Mouse (Mus musculus): ENCODE data around the gene Ctcf. TPM values are rescaled to one million over a fixed set of nuclear protein-coding genes. Genes with fewer than 3 reads are reported as not detected.
"Not testable (repeated sequence)": the region's sequence is repeated elsewhere in the genome, so short reads cannot be mapped to it uniquely, and the experiment has no call there.

Gene Ctcf
- total RNA-seq (2021), result 10 to 100 TPM; 46.6 to 56.6 TPM

DNA sequence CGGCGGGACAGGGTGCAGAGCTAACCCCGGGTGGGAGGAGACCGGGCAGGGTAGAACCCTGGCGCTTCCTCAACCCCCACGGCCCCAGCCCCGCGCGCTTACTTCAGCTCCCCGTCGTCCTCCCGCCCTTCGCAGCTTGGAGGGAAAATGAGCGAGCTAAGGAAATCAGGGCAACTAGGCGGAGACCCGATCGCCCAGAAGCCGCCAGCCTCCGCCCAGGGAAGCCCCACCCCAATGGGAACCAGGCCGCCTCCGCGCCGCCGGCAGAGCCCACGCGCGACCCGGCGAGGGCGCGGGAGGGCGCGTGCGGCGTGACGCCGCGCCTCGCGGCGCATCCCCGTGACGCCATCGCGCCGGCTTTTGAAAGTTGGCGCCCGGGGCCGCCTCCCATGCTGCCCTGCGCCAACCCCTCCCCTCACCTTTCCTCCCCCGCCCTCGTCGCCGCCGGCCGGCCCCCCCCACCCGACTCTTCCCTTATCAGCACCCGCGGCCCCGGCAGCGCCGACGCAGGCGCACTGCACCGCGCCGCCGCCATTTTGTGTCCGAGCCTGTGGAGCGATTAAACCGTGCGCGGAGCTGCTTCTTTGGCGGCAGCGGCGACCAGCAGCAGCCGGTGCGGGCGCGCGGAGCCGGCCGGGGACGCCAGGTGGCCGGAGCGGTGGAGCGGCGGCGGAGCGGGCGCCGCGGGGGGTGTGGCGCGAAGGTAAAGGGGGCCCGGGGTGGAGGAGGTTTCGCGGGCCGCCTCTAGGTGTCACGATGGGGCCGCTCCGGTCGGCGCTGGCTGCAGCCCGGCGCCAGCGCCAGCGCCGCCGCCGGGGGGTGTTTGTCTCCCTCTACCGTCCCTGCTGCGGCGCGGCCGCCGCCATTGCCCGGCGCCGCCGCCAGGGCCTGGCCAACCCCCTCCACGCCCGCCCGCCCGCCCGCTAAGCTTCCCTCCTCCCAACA, at the start of gene Ctcf:
Gene Ctcf, plus strand, starts transcription at position 551 of the 945 bp plus-strand sequence.
- intact Hi-C loops (cut with DNase I), result loop anchor here (2.0 to 5.0 kb wide), 2 partner anchors 39 to 41 kb away; no protein-coding TSS in a partner anchor
- peak; percentile 92 to 93 for DNase-seq

GRCm38 (mm10) chr8:105592431-105592830, 43.9 kb upstream of the Ctcf start:
- intact Hi-C loops (cut with DNase I), result no loop called here
- DNase-seq, result no peak

GRCm38 (mm10) chr8:105593859-105594258, 42.5 kb upstream of the Ctcf start:
- DNase-seq, result peak; percentile 63 to 72
- intact Hi-C loops (cut with DNase I), result no loop called here

DNA sequence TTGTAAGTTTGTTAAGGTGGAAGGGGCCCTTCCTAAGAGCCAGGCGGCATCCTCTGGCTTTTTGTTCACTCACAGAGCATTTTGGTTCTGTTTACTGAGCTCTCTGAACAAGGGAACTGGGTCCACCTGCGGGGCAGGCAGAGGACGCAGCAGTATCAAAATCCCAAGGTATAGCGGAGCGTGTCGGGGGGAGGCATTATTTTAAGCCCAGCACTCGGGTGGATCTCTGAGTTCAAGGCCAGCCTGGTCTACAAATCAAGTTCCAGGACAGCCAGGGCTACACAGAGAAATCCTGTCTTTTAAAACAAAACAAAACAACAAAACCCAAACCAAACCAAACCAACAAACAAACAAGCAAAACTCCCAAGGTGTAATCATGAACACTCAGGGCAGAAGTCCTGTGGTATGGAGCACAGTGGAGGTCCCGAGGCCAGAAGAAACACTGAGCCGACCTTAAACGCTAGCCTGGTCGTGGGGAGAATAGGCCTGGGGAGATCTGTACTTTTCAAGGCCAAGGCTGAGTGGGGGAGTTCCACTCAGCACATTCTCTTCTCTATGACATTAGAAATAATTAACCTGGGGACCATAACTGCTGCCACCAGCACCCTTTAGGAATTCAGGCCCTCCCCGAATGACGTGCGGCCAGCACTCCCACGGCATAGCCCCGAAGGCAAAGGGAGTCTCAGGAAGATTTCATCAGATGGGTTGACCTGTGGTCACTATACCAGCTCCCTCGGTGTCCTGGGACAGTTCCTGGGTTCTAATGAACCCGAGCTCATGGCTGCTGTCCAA, 41.7 kb upstream of the Ctcf start:
- no peak for DNase-seq
- intact Hi-C loops (cut with DNase I), result no loop called here

DNA sequence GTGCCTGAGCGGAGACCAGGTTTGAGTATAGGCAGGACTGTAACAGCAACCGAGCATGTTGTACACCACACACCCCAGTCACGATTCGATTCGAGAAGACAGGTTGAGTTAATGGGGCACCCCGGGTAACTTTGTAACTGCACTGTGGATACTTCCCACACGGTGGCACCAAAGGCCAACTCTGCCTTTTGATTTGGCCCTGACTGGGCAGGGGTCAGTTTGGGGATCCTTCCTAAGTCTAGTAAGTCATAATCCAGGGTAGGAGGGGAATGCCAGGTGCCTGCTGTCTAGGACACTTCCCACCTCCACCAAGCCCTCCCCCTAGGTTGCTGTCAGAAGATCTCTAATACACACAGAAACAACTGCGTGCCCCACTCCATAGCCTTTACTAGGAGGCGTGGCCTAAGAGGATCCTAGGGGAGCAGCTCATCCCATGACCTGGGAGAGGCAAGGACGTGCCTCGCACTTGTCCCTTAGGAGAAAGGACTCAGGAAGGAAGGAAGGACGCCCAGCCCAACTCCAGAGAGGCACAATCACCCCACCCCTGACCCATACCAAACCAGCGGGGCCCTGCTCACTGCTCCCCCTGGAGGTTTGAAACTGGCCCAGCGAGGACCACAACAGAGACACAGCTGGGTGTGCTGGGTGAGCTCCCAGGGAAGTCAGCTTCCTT, 39.9 kb upstream of the Ctcf start:
- intact Hi-C loops (cut with DNase I), result loop anchor here (2.0 kb wide), 4 partner anchors 26 to 88 kb away; partner anchors contain the start of genes Agrp, Atp6v0d1 and Ctcf
- peak; percentile 81 to 86 for DNase-seq

DNA sequence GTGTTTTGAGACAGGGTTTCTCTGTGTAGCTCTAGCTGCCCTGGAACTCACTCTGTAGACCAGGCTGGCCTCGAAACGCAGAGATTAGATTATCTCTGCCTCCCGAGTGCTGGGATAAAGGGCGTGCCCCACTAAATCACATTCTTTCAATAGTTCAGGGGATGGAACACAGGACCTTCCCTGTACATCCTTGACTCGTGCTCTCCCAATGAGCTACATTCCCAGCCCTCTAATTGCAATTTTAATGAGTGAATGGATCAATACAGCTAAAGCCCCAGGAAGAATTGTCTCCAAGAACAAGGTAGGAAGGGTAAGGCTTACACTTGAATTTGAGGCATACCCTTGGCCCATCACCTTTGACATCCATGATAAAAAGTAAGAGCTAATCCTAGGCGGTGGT, 37.6 kb upstream of the Ctcf start:
- no peak for DNase-seq
- intact Hi-C loops (cut with DNase I), result no loop called here

GRCm38 (mm10) chr8:105601301-105601700, 35.1 kb upstream of the Ctcf start:
- no peak for DNase-seq
- intact Hi-C loops (cut with DNase I), result no loop called here

DNA sequence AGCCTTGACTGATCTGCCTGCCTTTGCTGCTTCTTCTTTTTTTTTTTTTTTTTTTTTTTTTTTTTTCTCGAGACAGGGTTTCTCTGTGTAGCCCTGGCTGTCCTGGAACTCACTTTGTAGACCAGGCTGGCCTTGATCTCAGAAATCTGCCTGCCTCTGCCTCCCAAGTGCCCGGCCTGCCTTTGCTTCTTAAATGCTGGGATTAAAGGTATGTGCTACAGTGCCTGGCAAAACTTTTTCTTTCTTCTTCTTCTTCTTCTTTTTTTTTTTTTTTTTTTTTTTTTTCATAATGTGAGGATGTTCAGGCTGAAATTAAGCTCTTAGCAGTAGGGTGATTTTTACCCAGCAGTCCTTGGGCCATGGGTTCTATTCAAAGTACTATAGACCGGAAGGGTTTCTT, 33.8 kb upstream of the Ctcf start:
- intact Hi-C loops (cut with DNase I); DNase-seq: not testable (repeated sequence)

GRCm38 (mm10) chr8:105604804-105605381, 31.5 kb upstream of the Ctcf start, which contains the start of gene Ripor1:
Gene Ripor1 (plus strand): TSS chr8:105605255.
- intact Hi-C loops (cut with DNase I), result no loop called here
- peak; percentile 86 to 87 for DNase-seq

DNA sequence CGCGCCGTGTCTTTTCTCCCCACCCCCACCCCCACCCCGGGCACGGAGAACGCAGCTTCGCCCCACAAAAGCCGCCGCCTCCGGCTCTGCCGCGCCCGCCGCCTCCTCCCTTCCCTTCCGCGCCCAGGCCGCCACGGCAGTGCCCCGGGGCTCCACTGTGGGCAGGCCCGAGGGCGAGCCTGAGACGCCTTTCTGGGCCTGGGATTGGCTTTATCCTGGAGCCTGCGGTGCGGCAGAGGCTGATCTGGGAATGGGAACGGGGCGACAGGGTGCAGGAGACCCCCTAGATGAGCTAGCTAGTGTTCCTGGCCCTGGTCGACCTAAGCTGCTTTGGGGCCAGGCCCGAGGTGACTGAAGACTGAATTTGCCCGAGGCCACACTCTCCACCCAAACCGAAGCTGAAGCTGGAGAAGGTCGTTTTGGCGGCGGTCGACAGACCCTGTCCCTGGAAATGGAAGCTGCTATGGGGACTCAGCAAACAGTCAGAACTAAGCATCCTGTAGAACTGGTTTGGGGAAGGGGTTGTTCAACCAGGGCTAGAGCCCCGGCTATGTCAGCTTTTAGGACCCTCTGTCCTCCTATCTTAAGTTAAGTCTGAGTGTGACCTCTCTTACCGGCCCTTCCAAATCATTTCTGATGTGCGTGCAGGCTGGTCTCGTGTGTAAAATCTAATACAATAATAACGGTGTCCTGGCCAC, 30.7 kb upstream of the Ctcf start:
- intact Hi-C loops (cut with DNase I), result no loop called here

GRCm38 (mm10) chr8:105606189-105607023, 30.0 kb upstream of the Ctcf start:
- intact Hi-C loops (cut with DNase I), result no loop called here
- DNase-seq, result peak; percentile 91 to 93

More for the DNA sequence above, 30.7 kb upstream of the Ctcf start:
- peak; percentile 61 to 73 for DNase-seq

- intact Hi-C loops (cut with DNase I), result no loop called here
- no peak for DNase-seq
Observed at GRCm38 (mm10) chr8:105607062-105607461, 29.3 kb upstream of the Ctcf start.

DNA sequence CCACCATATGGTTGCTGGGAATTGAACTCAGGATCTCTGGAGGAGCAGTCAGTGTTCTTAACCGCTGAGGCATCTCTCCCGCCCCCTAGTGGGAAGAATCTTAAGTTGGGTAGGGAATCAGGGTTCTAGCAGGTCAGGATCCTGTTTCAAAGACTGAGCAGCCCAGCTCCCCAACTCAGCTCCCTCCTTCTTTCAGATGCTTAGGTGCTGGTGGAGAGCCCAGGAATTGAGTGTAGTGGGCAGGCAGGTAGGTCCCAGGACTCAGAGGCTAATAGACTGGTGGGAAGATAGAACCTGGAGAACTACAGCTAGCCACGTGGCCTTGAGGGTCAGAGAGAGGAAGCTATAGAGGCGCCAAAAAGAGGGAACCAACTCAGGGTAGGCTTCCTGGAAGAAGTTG, 28.7 kb upstream of the Ctcf start:
- intact Hi-C loops (cut with DNase I), result no loop called here
- DNase-seq, result peak; percentile 53 to 65

DNA sequence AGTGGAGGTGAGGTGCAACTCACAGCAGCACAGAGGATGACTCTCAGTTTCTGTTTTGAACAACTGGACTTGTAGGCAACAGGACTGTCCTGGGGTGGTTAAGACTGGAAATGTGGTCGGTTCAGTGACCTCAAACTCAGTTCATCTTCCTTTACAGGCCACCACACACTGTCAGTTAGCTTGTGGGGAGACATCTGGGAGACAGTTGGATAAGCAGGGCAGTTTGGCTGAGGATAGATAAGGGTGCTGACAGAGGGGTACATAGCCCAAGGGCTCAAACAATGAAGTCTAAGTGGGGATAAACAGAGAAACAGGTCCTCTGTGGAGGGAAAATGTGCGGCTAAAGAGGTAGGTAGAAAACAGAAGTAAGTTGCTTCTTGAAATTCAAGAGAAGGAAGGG, 27.0 kb upstream of the Ctcf start:
- intact Hi-C loops (cut with DNase I), result no loop called here
- no peak for DNase-seq

DNA sequence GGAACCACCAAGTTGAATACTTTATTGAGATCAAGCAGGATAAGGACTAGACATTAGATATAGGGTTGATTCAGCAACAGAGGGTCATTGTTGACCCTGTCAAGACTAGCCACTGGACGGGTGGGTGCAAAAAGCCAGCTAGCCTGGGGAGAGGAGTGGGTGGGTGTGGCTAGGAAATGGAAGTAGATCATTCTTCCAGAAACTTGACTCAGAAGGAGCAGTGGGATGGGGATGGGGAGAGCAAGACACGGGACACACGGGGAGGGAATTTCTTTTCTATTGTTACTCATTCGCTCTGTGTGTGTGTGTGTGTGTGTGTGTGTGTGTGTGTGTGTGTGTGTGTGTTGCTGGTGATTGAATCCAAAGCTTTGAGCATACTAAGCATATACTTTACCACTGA, 26.6 kb upstream of the Ctcf start:
- no peak for DNase-seq
- intact Hi-C loops (cut with DNase I), result no loop called here

GRCm38 (mm10) chr8:105611836-105612235, 24.5 kb upstream of the Ctcf start:
- no peak for DNase-seq
- intact Hi-C loops (cut with DNase I), result no loop called here

DNA sequence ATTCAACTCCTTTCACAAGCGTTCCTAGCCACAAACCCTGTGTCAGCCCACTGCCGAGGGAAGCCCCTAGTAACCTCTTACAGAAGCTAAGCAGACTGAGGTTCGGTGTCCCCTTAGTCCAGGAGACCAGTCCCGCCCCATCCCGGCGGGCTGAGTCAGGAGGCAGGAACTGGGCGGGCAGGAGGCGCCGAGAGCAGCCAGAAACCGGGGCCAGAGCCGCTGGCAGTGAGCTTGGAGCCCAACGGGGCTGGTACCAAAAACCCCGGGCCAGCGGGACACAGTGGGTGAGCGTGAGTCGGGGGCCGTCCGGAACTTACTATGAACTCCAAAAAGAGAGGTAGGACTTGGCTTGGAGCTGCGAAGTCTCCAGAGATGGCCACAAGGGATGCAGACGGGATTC, 23.3 kb upstream of the Ctcf start:
- intact Hi-C loops (cut with DNase I), result no loop called here
- DNase-seq, result peak; percentile 68 to 70

DNA sequence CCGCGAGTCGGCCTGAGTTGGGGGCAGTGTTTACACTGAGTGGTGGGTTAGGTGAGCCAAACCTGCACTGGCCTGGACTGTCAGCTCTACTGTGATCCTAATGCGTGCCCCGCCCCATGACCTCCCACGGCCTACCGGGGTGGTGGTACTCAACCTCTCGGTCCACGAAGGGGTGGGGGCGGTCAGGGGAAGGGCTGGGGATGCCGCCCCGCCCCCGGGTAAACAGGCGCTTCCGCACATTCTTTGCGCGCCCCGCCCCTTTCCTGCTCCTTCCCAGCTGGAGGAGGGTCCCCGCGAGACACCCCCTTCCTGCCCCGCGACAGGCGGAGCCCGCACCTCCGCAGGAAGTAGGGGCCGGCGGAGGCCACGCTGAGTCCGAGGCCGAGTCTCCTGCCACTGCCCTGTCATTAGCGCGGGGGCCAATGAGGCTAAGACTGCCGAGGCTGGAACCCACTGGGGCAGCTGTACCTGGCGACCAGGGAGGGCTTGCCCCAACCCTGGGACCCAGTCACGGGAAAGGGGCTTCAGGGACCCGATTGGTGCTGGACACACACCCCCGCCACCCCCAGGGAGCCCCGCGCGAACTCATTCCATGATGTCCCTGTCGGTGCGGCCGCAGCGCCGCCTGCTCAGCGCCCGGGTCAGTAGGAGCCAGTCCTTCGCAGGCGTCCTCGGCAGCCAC, 22.4 kb upstream of the Ctcf start:
- intact Hi-C loops (cut with DNase I), result no loop called here
- DNase-seq, result peak; percentile 83 to 85

All from heart, postnatal 10 days (tissue).